ENCODE assay signal across 8 mouse cellular contexts in the genomic region with DNA sequence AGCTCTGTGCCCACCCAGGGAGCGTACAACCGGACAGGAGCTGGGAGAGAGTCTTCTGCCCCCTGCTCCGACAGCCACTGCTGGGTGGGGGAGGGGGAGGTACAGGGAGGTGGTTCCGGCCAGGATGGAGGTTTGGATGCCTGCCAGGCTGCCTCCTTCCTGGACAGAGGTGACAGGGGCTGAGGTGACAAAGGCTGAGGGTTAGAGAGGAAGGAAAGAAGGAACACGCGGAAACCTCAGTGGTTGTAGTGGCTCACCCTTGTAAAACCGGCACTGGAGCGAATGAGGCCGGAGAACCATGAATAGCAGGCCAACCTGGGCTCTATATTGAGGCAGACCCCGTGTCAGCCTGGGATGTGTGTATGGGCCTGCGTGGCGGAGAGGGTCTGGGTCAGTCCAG. TPM values are rescaled to one million over a fixed set of nuclear protein-coding genes. Genes with fewer than 3 reads are reported as not detected.
DNase-seq lines count a peak whose midpoint lies in the region; ATAC-seq lines count a peak whose summit lies in the region.

No protein-coding gene starts in this region.

- peak; percentile 8; the same call in 1 of the 2 replicates for ATAC-seq in lung, embryonic 16.5 days (ENCODE audit: low read depth)

- no peaks in the 10 kb centered on the region for H3K27me3 ChIP-seq in lung, embryonic 16.5 days (ENCODE audit: control insufficient read depth, insufficient read depth, low read depth, low read length)

- H3K4me1 ChIP-seq in lung, embryonic 16.5 days (replicated peaks; ENCODE audit: control insufficient read depth, insufficient read depth, low read length), result peaks cover 38% of the 10 kb centered on the region

- peak overlapping the region; percentile 23; the same call in 1 of the 2 replicates for H3K9ac ChIP-seq in lung, embryonic 16.5 days (ENCODE audit: low read length)

- no peaks in the 10 kb centered on the region for H3K36me3 ChIP-seq in lung, embryonic 16.5 days (ENCODE audit: control insufficient read depth, insufficient read depth, low read length)

- H3K4me2 ChIP-seq in lung, embryonic 16.5 days (ENCODE audit: low read depth, low read length), result peak overlapping the region; percentile 20

- no peak overlapping the region for H3K4me3 ChIP-seq in lung, embryonic 16.5 days (ENCODE audit: low read length)

- DNase-seq in cerebellum, postnatal 10 days, result peak; percentile 51 to 52
- no peak for DNase-seq in cerebellum, adult 9-10 months
- DNase-seq in adrenal gland, adult 8-10 months, result peak; percentile 56
- DNase-seq in heart, postnatal 14 days, result peak; percentile 67 to 79
- DNase-seq in spleen, postnatal 4 days (ENCODE audit: low spot score in 2 of 2), result no peak
- no peak for DNase-seq in left cerebral cortex, adult 18-20 months (ENCODE audit: low spot score in 2 of 2)
- DNase-seq in urinary bladder, postnatal 4 days (ENCODE audit: low spot score in 2 of 2), result no peak

- H3K27ac ChIP-seq in lung, embryonic 16.5 days (ENCODE audit: low read length), result peak overlapping the region; percentile 9; the same call in 1 of the 2 replicates

- intact Hi-C loops in heart, postnatal 14 days (cut with DNase I), result no loop called here

- no peaks in the 10 kb centered on the region for H3K9me3 ChIP-seq in lung, embryonic 16.5 days (ENCODE audit: control insufficient read depth, low read length)

- WGBS in lung, embryonic 16.5 days, result 28% methylated on average over 12 of the region's 12 CpGs

RNA-seq across cellular contexts. Expression of a gene that starts 50.8 kb away (rescaled TPM):
- total RNA-seq in adrenal gland, adult 8-10 months (2022), result 100 to 1,000 TPM in 2 of 4 experiments, 10 to 100 TPM in 2; 90.2 to 151 (median 111) TPM
- total RNA-seq in heart, postnatal 14 days (2021), result 10 to 100 TPM; 30.9 to 33.4 TPM
- 129 and 130 TPM in 2 replicates for polyA plus RNA-seq in lung, embryonic 16.5 days (2015; fragmentation: Nextera tagmentation; extraction: Ambion mirVana)
- total RNA-seq in left cerebral cortex, adult 18-20 months (2021), result 10 to 100 TPM; 26.6 to 28.8 TPM

Comparison
In these comparisons a context has a peak if more than half of its experiments do, and no peak if none do; other contexts are left out.
1. DNase-seq: peak in cerebellum, postnatal 10 days (2 of 2), adrenal gland, adult 8-10 months (single experiment) and heart, postnatal 14 days (2 of 2); none in cerebellum, adult 9-10 months (single experiment), spleen, postnatal 4 days (0 of 2), left cerebral cortex, adult 18-20 months (0 of 2) and urinary bladder, postnatal 4 days (0 of 2).